Mouse (Mus musculus): ENCODE measurements at regions not wholly inside any gene's neighbourhood (a gene's known extent, or its start where the extent isn't known, plus 50 kb on each side); places are given as distances from the start of the nearest gene placed in this dataset.
A peak's percentile ranks its signal among the peaks of the same experiment; 100 is the strongest.

GRCm38 (mm10) chr2:48624461-48624860, 189.4 kb upstream of the Acvr2a start:
- no peak overlapping the region for H3K4me3 ChIP-seq
- DNase-seq (ENCODE audit: low spot score), result no peak
- 68% methylated on average over 2 of the region's 2 CpGs for WGBS

GRCm38 (mm10) chr2:48627011-48627410, 186.9 kb upstream of the Acvr2a start:
- no peak overlapping the region for H3K4me3 ChIP-seq
- H3K27ac ChIP-seq (replicated peaks), result no peak overlapping the region
- H3K9me3 ChIP-seq, result no peaks in the 10 kb centered on the region
- no peak for DNase-seq (ENCODE audit: low spot score)
- no peaks in the 10 kb centered on the region for H3K36me3 ChIP-seq (replicated peaks)
- WGBS, result 86% methylated on average over 4 of the region's 4 CpGs
- H3K27me3 ChIP-seq (replicated peaks; ENCODE audit: low read depth, poor library complexity, severe bottlenecking), result no peaks in the 10 kb centered on the region
- H3K4me1 ChIP-seq, result no peaks in the 10 kb centered on the region

More at GRCm38 (mm10) chr2:48624461-48624860, 189.4 kb upstream of the Acvr2a start:
- Histone ChIP-seq H3K36me3 (replicated peaks) (no peaks in the 10 kb centered on the region), H3K27me3 (replicated peaks; ENCODE audit: low read depth, poor library complexity, severe bottlenecking) (no peaks in the 10 kb centered on the region), H3K9me3 (no peaks in the 10 kb centered on the region), H3K4me1 (no peaks in the 10 kb centered on the region), H3K27ac (replicated peaks) (no peak overlapping the region)

- H3K36me3 ChIP-seq (replicated peaks), result no peaks in the 10 kb centered on the region
- H3K27ac ChIP-seq (replicated peaks), result peak overlapping the region; percentile 57; the same call in 1 of the 2 replicates
- H3K4me3 ChIP-seq, result no peak overlapping the region
- WGBS, result 67% methylated on average over 9 of the region's 9 CpGs
- H3K27me3 ChIP-seq (replicated peaks; ENCODE audit: low read depth, poor library complexity, severe bottlenecking), result no peaks in the 10 kb centered on the region
- H3K4me1 ChIP-seq, result peaks cover 2% of the 10 kb centered on the region
- DNase-seq (ENCODE audit: low spot score), result no peak
- H3K9me3 ChIP-seq, result no peaks in the 10 kb centered on the region
Measured at GRCm38 (mm10) chr2:48629106-48630050, 184.5 kb upstream of the Acvr2a start.

- no peaks in the 10 kb centered on the region for H3K27me3 ChIP-seq (replicated peaks; ENCODE audit: low read depth, poor library complexity, severe bottlenecking)
- H3K4me3 ChIP-seq, result no peak overlapping the region
- no peak overlapping the region for H3K27ac ChIP-seq (replicated peaks)
- H3K36me3 ChIP-seq (replicated peaks), result no peaks in the 10 kb centered on the region
- WGBS, result 66% methylated on average over 10 of the region's 10 CpGs
- peak; percentile 21 for DNase-seq (ENCODE audit: low spot score)
- H3K9me3 ChIP-seq, result no peaks in the 10 kb centered on the region
- peaks cover 5% of the 10 kb centered on the region for H3K4me1 ChIP-seq
Measured at GRCm38 (mm10) chr2:48634456-48635174, 179.3 kb upstream of the Acvr2a start.

DNA sequence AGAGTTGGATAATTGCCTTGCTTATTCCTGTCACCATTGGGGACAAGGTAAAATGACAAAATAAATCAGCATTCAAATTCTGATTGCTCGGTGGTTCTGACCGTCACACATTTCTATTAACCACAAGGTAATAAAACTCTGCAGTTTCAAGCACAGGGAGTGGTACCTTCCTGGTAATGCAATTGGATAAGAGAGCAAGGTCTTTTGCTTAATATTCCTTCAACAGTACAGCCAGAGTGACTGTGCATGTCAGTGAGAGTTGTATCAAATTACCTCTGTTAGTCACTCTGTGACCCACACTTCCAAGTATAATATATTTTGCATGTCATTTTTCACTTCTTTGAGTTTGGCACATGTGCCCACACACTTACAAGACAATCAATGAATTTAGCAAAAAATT, 177.8 kb upstream of the Acvr2a start:
- 66% methylated on average over 2 of the region's 2 CpGs for WGBS
- Histone ChIP-seq H3K9me3 (no peaks in the 10 kb centered on the region), H3K4me3 (no peak overlapping the region), H3K36me3 (replicated peaks) (no peaks in the 10 kb centered on the region), H3K27ac (replicated peaks) (no peak overlapping the region), H3K27me3 (replicated peaks; ENCODE audit: low read depth, poor library complexity, severe bottlenecking) (no peaks in the 10 kb centered on the region), H3K4me1 (peaks cover 5% of the 10 kb centered on the region)
- DNase-seq (ENCODE audit: low spot score), result no peak

DNA sequence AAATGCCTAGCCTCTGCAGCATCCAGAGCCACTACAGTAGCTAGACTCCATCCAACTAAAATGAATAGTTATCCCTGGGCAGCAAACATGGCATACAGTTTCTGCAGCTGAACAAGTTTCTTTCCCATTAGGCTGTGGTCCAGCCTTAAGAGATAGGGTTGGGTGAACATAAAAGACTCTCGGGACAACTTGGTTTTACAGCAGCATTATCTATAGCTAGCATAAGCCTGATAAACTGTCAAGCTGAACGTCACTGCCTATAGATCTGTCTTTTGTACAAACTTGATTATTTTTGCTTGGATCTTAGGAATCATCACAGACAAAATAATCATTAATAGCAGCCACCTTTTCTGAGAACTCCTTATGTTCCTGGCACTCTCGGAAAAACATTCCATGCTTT, 169.8 kb upstream of the Acvr2a start:
- no peak overlapping the region for H3K4me3 ChIP-seq
- no peak for DNase-seq (ENCODE audit: low spot score)
- H3K9me3 ChIP-seq, result no peaks in the 10 kb centered on the region
- no peaks in the 10 kb centered on the region for H3K36me3 ChIP-seq (replicated peaks)
- H3K27me3 ChIP-seq (replicated peaks; ENCODE audit: low read depth, poor library complexity, severe bottlenecking), result no peaks in the 10 kb centered on the region
- H3K4me1 ChIP-seq, result no peaks in the 10 kb centered on the region
- H3K27ac ChIP-seq (replicated peaks), result no peak overlapping the region
- WGBS, result 90% methylated on average over 3 of the region's 3 CpGs

- DNase-seq (ENCODE audit: low spot score), result no peak
- WGBS, result 65% methylated on average over 2 of the region's 2 CpGs
- no peaks in the 10 kb centered on the region for H3K9me3 ChIP-seq
- H3K27me3 ChIP-seq (replicated peaks; ENCODE audit: low read depth, poor library complexity, severe bottlenecking), result no peaks in the 10 kb centered on the region
- H3K4me1 ChIP-seq, result no peaks in the 10 kb centered on the region
- H3K4me3 ChIP-seq, result no peak overlapping the region
- H3K36me3 ChIP-seq (replicated peaks), result no peaks in the 10 kb centered on the region
- no peak overlapping the region for H3K27ac ChIP-seq (replicated peaks)
Measured at GRCm38 (mm10) chr2:48650281-48650680, 163.6 kb upstream of the Acvr2a start.

- Histone ChIP-seq H3K9me3 (no peaks in the 10 kb centered on the region), H3K27me3 (replicated peaks; ENCODE audit: low read depth, poor library complexity, severe bottlenecking) (no peaks in the 10 kb centered on the region), H3K36me3 (replicated peaks) (no peaks in the 10 kb centered on the region), H3K4me3 (no peak overlapping the region), H3K27ac (replicated peaks) (no peak overlapping the region), H3K4me1 (peaks cover 5% of the 10 kb centered on the region; the same call in 1 of the 2 replicates)
- DNase-seq (ENCODE audit: low spot score), result no peak
- WGBS, result 44% methylated on average over 1 of the region's 1 CpGs
Measured at GRCm38 (mm10) chr2:48661222-48661621, 152.7 kb upstream of the Acvr2a start.

- Histone ChIP-seq H3K27me3 (replicated peaks; ENCODE audit: low read depth, poor library complexity, severe bottlenecking) (no peaks in the 10 kb centered on the region), H3K4me3 (no peak overlapping the region), H3K9me3 (no peaks in the 10 kb centered on the region), H3K27ac (replicated peaks) (no peak overlapping the region), H3K4me1 (no peaks in the 10 kb centered on the region), H3K36me3 (replicated peaks) (no peaks in the 10 kb centered on the region)
- no peak for DNase-seq (ENCODE audit: low spot score)
- WGBS, result 70% methylated on average over 2 of the region's 2 CpGs
Measured at GRCm38 (mm10) chr2:48665103-48665502, 148.8 kb upstream of the Acvr2a start.

DNA sequence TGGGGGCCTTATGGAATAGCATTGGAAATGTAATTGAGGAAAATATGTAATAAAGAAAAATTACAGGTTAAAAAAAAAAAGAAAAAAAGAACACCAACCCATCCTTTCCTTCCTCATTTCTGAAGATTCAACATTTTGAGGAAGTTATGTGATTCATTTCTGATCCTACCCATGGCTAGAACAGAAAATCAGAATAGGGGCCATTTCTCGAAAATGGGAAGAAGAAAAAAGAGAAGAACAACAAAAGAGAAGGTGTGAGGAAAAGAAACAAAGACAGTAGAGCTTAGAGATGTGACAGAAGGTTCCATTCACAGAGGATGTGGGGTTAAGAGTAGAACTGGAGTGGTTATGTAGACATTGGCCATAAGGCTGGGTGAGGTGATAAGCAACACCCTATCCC, 124.8 kb upstream of the Acvr2a start:
- H3K27ac ChIP-seq (replicated peaks), result no peak overlapping the region
- H3K4me1 ChIP-seq, result no peaks in the 10 kb centered on the region
- H3K27me3 ChIP-seq (replicated peaks; ENCODE audit: low read depth, poor library complexity, severe bottlenecking), result no peaks in the 10 kb centered on the region
- H3K4me3 ChIP-seq, result no peak overlapping the region
- no peak for DNase-seq (ENCODE audit: low spot score)
- no peaks in the 10 kb centered on the region for H3K36me3 ChIP-seq (replicated peaks)
- no peaks in the 10 kb centered on the region for H3K9me3 ChIP-seq
- WGBS, result 69% methylated on average over 1 of the region's 1 CpGs

DNA sequence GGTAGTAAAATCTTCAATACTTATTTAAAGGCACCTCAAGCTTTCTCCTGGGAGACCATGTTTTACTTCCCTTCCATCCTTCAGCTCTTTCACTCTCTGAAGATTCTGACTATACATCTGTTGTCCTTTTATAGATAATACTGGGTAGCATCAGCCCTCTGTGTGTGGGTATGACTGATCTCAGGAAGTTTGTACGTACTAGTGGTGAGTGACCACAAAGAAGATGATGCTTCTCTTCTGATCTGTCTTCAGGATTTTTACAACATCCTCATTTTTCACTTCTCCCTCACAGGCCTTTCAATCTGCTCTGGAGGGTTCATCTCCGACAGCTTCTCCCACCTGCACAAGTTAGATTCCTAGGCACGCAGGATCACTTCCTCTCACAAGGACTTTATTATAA, 119.4 kb upstream of the Acvr2a start:
- Histone ChIP-seq H3K4me1 (no peaks in the 10 kb centered on the region), H3K9me3 (no peaks in the 10 kb centered on the region), H3K4me3 (no peak overlapping the region), H3K27ac (replicated peaks) (no peak overlapping the region), H3K36me3 (replicated peaks) (no peaks in the 10 kb centered on the region), H3K27me3 (replicated peaks; ENCODE audit: low read depth, poor library complexity, severe bottlenecking) (no peaks in the 10 kb centered on the region)
- WGBS, result 90% methylated on average over 3 of the region's 3 CpGs
- DNase-seq (ENCODE audit: low spot score), result no peak

DNA sequence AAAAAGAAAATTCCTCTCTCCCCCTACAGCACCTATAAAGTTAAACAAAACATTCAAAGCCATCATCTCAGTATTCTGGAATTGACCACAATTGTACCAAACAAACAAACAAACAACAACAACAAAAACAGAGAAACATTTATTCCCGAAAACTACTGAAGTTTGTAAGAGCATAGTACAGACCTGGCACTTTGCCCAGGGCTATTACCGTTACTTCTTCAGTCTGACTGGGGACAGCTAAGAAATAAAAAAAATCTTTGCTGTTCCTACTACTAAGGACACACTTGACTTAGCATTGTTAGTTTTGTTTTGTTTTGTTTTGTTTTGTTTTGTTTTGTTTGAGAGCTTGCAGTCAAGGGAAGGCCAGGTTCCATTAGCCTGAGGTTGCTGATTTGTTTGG, 113.0 kb upstream of the Acvr2a start:
- Histone ChIP-seq H3K27me3 (replicated peaks; ENCODE audit: low read depth, poor library complexity, severe bottlenecking) (no peaks in the 10 kb centered on the region), H3K36me3 (replicated peaks) (no peaks in the 10 kb centered on the region), H3K4me1 (peaks cover 18% of the 10 kb centered on the region), H3K9me3 (no peaks in the 10 kb centered on the region), H3K27ac (replicated peaks) (no peak overlapping the region), H3K4me3 (no peak overlapping the region)
- DNase-seq (ENCODE audit: low spot score), result no peak
- 79% methylated on average over 2 of the region's 2 CpGs for WGBS
